Mouse (Mus musculus) layer of hippocampus, postnatal 14 days (tissue): ENCODE data around the gene Arfip2. TPM values are rescaled to one million over a fixed set of nuclear protein-coding genes. Genes with fewer than 3 reads are reported as not detected.

Source experiments
- DNase-seq, 2 experiments: peaks; one replicate each; pipeline ENCODE4 v3.0.0; 2021 to 2022; ENCODE audit warnings: low spot score in 2 of 2, mixed read lengths in 1 of 2
- long read RNA-seq, 2 experiments: library from polyadenylated mRNA; stranded (forward); transcript quantifications; one replicate each; pipeline ENCODE4 v2.0.0; 2021
- total RNA-seq, 2 experiments: library from RNA; stranded (reverse); gene quantifications; 2 replicates each; pipeline ENCODE4 v1.2.3; 2021

Gene Arfip2
- total RNA-seq, result 100 to 1,000 TPM in 1 of 2 experiments, 10 to 100 TPM in 1; 97.8 to 101 TPM
- long read RNA-seq, experiment 1, full-length matches to known transcripts, result 65 of 92 reads
- long read RNA-seq, experiment 1, partial matches to known transcripts, result 8 of 92 reads
- long read RNA-seq, experiment 1, other reads (novel, unspliced or antisense), result 19 of 92 reads
- long read RNA-seq, experiment 2, full-length matches to known transcripts, result 73 of 102 reads
- long read RNA-seq, experiment 2, partial matches to known transcripts, result 8 of 102 reads
- long read RNA-seq, experiment 2, other reads (novel, unspliced or antisense), result 21 of 102 reads

DNA sequence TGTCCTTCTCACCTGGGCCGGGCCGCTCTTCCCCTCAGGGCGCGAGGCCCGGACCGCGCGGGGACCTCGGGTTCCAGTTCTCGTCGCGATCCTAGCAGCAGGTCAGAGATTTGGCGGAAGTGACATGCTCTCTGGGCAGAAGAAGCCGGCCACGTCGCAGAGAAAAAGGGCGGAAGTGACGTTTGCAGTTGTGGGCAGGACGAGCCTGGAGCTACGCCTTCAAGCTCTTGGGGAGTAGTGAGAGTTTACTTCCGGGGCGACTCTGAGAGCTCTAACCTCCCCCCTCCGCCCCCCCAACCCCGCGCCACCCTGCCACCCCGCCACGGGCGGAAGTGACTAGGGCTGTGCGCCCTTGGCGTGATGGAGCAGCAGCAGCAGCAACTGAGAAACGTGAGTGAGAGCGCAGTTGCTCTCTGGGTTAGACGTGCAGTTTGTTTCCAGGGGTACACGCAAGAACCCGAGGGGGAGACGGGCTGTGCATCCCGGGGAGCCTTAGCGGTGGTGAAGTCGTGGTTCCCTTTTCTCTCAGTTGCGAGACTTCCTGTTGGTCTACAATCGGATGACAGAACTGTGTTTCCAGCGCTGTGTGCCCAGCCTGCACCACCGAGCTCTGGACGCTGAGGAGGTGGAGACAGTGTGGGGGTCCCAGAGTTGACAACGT, at the start of gene Arfip2, which contains the start of gene Gm45799:
TSS of gene Arfip2 (minus strand) at position 184 of the 661 bp plus-strand sequence.
TSS of gene Gm45799 (plus strand) at position 320 of the 661 bp plus-strand sequence.
- peak; percentile 94 to 99 for DNase-seq

DNA sequence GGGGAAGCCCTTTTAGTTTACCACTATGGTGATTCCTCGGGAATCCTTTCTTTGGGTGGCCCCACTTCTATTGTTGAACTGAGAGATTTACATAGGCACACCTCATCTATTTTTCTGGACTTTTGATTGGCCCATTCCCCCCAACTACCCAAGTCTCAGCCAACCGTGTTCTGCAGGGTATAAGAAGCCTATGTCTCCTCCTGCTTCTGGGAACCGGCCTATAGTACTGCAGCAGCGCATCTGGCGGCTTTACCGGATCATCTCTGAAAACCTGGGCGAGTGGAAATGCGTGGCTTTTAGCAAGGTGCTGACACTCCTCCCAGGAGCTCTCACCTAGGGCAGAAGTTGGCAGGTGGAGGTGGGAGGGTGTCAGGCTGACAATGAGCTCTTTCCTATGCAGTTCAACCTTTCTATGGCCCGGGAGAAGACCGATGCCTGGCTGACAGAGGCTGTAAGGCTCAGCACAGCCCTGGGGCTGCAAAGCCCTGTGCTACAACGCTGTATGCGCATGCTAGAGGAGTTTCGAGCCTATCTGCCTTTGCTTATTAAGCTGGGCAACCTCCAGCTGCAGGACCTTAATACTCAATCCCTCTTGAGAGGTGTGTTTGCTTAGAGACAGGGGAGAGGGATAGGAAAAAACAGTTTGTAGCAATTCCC, 45.5 kb upstream of the Arfip2 start:
- no peak for DNase-seq

DNA sequence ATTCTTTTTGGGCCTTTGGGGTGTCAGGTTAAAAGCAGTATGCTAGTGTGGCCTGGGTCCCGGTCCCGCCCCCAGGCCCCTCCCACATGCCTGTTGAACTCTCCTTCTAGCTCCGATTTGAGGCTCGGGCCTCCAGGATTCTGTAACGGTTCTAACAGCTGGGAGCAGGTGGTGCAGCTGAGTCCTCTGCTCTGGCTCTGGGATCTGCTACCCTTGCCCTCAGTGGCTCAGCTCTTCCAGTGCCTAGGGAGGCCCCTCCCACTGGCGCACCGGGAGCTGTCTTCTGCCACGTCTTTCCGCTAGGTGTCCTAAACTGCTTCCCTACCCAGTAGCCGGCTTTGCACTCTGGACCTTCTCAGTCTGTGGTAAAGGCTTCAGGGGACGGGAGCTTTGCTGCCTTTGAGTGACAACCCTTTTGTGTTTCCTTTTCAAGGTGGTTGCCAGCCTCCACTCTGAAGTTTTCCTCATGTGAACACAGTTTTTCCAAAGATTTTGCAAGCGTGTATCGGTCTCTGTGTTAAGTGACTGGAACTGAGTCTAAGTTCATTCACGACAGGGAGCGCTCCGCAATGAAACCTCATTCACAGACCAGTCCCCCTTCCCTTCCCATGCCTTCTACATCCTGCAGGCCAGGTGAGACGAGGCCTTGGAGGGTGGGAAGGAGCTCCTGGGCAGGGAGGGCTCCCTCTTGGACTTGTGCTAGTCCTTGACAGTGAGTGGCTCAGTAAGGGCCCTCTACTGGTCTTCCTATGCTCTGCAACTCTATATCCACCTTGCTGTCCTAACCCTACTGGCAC, 10.6 kb upstream of the Arfip2 start, which contains the start of gene Dnhd1:
TSS of gene Dnhd1 (plus strand) at position 189 of the 797 bp plus-strand sequence.
- DNase-seq, result peak in 1 of 2 experiments; percentile 20

DNA sequence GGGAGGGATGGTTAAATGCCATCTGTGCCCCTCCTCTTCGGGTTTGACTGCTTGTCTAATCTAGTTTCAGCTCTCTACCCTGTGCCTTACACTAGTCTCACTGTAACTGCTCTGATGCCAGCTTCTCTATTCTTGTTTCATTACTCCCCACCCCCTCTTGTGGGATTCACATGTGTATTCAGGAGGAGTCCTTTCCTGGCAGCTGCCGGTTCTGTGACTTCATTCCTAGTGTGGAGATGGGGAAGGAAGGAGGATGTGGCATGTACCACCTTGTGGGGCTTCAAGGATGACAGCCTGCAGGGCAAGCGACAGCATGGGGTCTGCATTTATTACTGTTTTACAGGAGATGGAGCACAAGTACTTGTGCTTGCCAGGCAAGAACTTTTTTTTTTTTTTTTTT, 1.7 kb upstream of the Arfip2 start:
- DNase-seq, result no peak

DNA sequence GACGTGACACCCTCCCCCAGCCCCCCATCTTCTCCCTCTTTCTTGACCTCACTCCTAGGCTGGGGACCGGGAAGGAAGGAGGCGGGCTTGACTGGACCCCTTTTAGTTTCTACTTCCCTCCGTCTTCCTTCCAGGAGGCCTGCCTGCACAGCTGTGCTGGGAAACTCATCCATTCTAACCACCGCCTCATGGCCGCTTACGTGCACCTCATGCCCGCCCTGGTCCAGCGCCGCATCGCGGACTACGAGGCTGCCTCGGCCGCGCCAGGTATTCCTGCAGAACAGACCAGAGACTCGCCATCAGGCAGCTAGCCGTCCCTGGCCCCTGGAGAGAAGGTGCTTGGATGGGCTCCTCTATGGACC, 659 bp upstream of the Arfip2 start:
- DNase-seq, result peak in 1 of 2 experiments; percentile 29

DNA sequence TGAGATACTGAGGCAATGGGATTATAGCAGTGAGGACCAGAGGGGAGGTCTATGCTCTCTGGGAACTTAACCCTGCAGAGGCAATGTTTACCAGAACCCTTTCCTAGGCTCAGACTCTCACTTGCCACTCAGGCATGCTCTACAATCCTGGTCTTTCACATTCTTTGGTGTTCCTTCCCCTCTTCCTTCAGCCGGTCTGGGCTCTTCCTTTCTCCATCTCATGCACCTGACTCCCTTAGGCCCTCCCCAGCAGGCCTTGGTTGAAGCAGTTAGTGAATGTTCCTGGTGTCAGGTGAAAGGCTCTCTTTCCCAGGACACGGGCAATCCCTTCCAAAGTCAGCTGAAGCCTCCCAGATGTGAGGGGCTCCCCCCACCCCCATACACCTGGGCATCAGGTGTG, 460 bp downstream of the Arfip2 start, which contains the start of gene Timm10b:
TSS of gene Timm10b (plus strand) at position 301 of the 400 bp plus-strand sequence.
- DNase-seq, result no peak

DNA sequence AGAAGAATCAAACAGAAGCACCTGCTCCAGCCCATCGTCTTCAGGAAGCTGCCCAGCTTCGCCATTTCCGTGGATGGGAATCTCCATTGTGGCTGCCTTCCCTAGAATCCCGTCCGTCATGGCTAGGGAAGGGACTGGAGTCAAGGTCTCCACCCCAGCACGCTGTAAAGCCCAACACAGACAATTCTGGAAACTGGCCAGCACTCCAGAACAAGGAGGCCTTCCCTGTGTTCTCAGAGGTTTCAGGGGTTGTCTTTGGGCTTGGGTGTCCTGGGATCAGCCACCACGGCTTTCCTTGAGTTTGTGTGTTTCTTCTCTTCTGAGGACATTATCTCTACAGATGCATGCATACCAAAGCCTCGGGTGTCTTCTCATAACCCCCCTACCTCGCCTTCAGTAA, 912 bp downstream of the Arfip2 start:
- no peak for DNase-seq

DNA sequence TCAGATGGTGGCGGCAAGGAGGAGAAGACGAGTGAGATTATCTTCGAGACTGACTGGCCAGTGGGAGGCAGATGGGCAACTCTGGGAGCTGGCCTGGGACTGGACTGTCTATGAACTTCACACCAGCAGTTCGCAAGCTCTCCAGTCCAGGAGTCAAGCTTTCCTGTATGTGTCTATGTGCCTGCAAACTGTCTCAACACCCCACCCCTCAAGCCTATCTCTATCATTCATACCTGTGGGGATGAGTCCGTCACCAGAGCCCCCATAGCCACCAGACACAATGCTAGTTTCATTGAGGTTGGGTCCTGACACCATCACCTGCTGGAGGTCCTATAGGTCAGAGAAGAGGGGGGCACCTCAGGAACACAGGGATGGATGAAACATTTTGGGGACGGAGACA, 1.4 kb downstream of the Arfip2 start:
- no peak for DNase-seq

DNA sequence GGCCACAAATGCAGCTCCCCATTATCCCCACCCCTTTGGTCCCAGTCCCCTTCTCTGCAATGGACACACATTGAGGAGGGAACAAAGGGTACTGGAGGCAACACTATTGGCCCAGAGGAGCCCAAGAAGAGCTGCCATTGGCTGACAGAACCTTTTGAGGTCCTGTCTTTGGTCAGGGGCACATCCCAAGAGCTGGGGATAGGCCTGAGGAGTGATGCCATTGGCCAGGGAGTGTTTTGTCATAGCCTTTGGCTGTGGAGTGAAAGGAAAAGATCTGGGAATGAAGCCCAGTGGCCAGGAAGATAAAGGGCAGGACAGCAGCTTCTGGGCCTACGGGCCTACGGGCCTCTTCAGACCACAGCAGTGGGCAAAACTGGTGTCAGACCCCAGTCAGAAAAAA, 4.5 kb downstream of the Arfip2 start:
- no peak for DNase-seq

DNA sequence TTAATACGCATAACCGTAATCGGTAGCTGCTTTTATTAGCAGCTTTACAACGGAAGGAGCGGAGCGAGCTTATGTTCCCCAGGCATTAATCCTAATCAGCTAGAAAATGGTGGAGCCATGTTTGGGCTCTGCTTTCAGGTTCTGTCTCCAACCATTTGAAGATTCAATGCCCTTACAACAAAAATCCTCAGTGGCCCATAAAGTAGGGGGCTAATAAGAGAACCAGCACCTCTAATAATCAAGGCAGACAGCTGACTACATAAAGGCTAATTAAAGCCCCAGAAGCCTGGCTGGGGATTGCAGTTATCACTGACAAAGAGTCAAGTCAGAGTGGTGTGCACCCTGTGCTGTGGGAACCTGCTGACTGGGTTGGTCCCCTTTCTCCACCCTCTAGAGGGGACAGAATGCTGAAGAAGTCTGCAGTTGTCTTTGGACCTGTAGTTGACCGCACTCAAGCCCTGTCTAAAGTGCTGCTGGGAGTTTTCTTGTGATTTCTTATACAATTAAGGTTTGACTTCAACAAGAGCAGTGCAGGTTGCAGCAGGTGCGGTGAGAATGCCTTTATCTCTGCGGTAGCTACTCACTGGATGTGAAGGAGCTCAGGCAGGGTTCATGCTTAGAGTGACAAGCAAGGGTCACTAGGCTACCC, 5.8 kb downstream of the Arfip2 start:
- no peak for DNase-seq

DNA sequence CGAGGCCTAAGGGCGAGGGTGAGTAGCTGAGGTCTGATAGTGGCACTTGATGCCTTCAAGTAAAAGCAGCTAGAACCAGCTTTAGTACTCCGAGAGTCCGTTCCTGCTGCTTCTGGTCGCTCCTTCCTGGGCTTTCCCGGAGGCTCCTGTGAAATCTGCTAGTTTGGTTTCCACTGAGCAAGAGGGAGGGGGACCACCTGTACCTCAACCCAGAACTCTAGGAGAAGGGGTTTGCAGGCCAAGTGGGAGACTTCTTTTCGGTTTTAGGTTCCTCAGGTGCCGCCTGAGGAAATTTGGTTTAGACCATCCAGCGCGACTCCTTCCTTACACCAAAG, 6.4 kb downstream of the Arfip2 start:
- DNase-seq, result no peak

DNA sequence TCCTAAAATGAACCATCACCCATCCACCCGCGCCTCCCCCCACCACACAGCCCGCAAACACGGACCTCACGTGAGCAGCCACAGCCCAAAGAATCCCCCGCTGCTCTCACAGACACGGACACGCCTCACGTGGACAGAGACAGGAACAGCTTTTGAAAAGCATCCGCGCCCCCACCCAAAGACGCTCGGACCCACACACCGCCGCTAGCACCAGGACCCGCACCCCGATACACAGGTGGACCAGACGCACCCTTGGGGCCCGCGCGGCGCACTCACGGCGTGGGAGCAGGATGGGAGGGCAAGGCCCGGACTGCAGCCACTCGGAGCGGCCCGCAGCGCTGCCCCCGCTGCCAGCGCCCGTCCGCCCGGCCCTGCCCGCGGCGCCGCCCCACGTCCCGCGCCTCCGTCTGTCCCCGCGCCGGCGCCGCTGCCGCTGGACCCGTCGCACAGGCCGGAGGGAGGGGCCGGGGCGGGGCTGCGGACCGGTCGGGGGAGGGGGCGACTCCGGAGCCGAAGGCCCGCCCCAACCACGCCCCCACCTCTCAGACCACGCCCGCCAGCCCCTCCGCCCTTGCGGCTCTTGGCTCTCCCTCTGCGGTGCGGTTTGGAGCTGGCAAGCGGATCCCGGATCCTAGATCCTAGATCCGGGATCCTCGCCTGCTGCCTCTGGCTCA, 7.0 kb downstream of the Arfip2 start, which contains the start of gene Trim3:
TSS of gene Trim3 (minus strand) at position 445 of the 674 bp plus-strand sequence.
- DNase-seq, result peak; percentile 81 to 92

DNA sequence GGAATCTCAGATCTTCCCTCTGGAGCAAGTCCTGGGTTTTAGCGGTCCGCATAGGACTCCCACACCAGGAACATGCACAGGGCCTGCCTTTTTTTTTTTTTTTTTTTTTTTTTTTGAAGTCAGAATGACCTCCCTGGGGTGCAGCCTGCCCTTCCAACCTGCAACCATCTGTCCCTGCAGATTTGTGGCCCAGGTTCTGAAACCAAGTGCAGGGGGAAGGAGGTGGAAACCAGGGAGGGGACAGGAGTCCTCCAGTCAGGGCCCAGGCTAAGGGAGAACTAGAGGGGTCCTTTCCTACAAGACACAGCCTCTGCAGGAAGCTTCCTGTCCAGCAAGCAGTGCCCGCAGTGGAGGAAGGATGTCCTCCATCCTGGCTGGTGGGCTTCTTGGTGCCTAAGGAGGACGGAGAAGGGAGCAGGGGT, 7.7 kb downstream of the Arfip2 start:
- no peak for DNase-seq

DNA sequence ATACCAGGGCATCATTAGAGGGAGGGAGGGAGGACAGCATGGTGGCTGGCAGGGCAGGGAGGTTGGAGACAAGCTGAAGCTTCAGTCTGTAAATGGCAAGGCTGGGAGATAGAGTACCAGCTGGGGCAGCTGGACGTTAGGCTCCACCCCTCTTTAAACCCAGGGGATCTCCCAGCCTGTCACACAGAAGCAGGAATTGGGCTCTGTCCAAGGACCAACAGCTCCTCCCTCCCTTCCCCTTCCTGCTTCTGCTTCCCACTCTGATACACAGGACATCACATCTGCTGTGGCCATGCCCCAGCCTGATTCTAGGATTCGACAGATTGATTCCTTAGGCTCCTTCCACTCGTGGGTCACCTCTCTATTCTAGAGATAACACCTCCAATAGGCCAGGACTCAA, 11.6 kb downstream of the Arfip2 start:
- DNase-seq, result peak; percentile 19 to 61

DNA sequence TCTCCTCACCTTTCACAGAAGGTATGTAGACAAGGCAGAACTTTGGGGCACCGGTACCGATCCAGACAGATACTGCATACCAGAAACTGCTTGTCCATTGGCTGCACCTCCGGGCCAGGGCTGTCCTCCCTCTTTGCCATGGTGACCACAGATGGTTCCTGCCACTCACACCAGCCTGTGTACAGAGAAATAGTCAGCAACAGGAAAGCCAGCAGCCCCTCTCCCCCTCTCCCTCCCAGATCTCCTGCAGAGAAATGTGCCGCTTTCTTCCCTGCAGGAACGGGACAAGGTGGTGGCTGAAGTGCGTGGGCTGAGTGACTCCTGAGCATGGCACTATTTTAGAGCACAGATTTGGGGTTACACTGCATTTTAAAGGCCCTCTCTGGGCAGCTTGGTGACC, 14.8 kb downstream of the Arfip2 start:
- DNase-seq, result no peak

DNA sequence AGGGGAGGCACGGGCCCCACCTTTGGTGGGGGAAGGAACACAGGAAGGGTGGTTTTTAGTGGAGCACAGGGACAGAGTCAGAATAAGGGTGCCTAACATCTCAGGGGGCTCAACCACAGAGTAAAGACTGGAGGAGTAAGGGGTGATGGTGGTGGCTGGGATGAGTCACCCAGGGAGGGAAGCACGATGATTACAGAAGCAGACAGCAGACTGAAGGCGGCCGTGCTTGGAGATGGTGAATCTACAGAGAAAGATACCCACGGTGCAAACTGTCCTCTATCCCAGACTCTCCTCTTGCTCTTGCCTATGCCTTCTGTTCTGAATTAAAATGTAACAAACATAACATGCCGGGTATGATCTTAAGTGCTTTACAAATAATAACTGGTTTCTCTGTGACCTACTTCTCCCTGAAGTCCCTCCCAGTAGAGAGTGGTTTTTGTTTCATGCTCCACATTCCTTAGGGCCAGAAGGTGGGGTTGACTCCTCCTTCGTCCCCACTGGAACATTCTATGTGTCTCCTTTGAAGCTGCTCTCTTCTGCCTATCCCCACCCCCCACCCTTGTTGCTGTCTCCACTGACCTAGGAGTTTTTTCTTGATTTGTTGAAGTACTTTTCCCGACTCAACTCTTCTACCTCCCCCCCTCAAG, 18.4 kb downstream of the Arfip2 start:
- no peak for DNase-seq

DNA sequence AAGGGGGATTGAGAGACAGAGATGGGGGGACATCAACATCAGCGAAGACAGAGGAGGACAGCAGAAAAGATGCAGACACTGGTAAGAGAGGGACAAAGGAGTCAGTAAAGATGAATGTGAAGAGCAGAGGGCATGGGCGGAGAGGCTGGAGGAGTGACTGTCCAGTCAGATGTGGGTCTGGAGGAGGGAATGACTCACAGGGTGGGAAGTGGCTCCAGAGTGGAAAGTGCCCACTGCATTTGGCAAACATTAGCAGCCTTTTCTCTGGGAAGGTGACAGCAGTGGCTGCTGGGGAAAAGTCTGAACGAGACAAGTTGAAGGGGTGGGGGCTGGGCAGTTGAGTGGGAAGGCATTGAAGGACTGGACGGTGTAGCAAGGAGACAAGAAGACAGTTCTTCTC, 19.2 kb downstream of the Arfip2 start:
- DNase-seq, result no peak

DNA sequence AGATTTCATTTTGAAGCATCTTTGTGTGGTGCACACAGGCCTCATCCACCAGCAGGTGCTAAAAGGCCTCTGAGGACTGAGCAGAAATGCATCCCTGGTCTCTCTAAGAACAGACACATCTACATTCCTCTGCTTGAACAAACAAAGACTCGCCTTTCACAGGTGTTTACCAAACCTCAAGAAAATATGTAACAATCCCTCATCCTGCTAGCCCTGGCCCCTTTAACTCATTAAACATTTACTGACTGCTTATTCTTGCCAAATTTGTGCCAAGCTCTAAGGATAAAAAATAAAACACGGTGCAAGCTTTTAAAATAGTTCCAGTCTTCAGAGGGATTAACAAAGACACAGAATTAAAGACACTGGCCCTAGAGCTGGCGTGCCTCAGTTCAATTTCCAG, 20.5 kb downstream of the Arfip2 start:
- DNase-seq, result no peak

DNA sequence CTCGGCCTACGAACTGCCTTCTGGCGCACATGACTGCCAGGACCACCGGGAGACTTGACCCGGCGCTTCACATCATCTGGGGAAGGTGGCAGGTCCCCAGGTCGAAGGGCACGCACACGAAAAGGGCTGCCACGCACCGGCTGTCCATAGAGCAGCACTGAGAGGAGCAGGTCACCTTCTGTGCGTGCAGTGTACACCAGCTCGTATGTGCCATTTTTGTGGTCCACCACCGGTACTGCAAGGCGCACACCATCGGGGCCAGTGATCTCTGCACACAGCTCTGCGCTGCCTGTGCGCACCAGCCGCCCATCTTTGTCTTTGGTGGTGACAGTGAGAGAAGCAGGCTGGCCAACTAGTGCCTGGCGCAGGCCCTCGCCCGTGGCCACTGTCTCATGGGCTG, 22.4 kb downstream of the Arfip2 start:
- DNase-seq, result no peak

DNA sequence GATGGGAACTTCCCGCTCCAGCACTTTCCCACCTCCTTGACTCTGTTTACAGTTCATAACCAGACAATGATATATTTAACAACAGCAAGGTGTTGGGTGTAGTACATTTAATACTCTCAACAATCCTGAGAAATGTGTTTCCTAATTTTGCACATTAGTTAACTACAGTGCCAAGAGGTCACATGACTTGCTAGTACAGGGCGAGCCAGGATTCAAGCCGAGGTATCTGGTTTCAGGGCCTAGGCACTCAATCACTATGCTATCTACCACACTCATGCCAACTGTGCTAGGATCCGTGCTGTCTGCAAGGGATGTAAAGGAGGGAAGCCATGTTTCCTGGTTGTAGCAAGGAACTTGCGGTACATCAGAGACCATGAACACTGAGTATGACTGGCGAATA, 23.7 kb downstream of the Arfip2 start:
- DNase-seq, result no peak
